Mouse (Mus musculus) frontal cortex, adult (tissue): ENCODE measurements around the gene 1700016D06Rik.

ENCODE experiments used
- ATAC-seq: cut with Nextera tagmentation; 2 replicates; pipeline ENCODE4 v1.9.2; 2017; ENCODE audit warnings: mild to moderate bottlenecking, moderate library complexity, mixed read lengths; ENCODE audit not compliant: low TSS enrichment

1700016D06Rik gene

GRCm38 (mm10) chr8:11635012-11635577 lies 65.8 kb downstream of the 1700016D06Rik start:
- peak; percentile 38 for ATAC-seq

GRCm38 (mm10) chr8:11634331-11635011 lies 66.4 kb downstream of the 1700016D06Rik start:
- no peak for ATAC-seq

- ATAC-seq, result no peak
These were observed 67.4 kb downstream of the 1700016D06Rik start for GRCm38 (mm10) chr8:11633414-11633813.

GRCm38 (mm10) chr8:11632406-11632805 lies 68.5 kb downstream of the 1700016D06Rik start:
- ATAC-seq, result no peak

- no peak for ATAC-seq
These were observed 71.7 kb downstream of the 1700016D06Rik start for GRCm38 (mm10) chr8:11629206-11629605.

- peak; percentile 91 for ATAC-seq
These were observed 72.2 kb downstream of the 1700016D06Rik start for GRCm38 (mm10) chr8:11628506-11629132.

GRCm38 (mm10) chr8:11627717-11628116 lies 73.1 kb downstream of the 1700016D06Rik start:
- no peak for ATAC-seq

- no peak for ATAC-seq
These were observed 75.8 kb downstream of the 1700016D06Rik start for GRCm38 (mm10) chr8:11625084-11625483.

- ATAC-seq, result no peak
These were observed 81.8 kb downstream of the 1700016D06Rik start for GRCm38 (mm10) chr8:11619091-11619490.

GRCm38 (mm10) chr8:11618063-11618462 lies 82.8 kb downstream of the 1700016D06Rik start:
- peak; percentile 77 for ATAC-seq

- peak; percentile 50; the same call in 1 of the 2 replicates for ATAC-seq
These were observed 84.6 kb downstream of the 1700016D06Rik start for GRCm38 (mm10) chr8:11616294-11616693.

- ATAC-seq, result peak; percentile 39; the same call in 1 of the 2 replicates
These were observed 86.6 kb downstream of the 1700016D06Rik start for GRCm38 (mm10) chr8:11614126-11614835.

- ATAC-seq, result no peak
These were observed 92.0 kb downstream of the 1700016D06Rik start for GRCm38 (mm10) chr8:11608848-11609247.
